Mouse (Mus musculus) heart, embryonic 15.5 days (tissue): Measurements from ENCODE around the gene Naaladl2. TPM values are rescaled to one million over a fixed set of nuclear protein-coding genes. Genes with fewer than 3 reads are reported as not detected.
A peak's percentile ranks its signal among the peaks of the same experiment; 100 is the strongest.

Experiments
- ATAC-seq: fragments of 200-750 bp; cut with Nextera tagmentation; replicated peaks from 2 replicates; pipeline ENCODE4 v1.8.0; 2017; ENCODE audit warnings: low read depth, moderate TSS enrichment; ENCODE audit not compliant: insufficient number of reproducible peaks, insufficient read depth, low FRiP score
- H3K27ac ChIP-seq: fragments of 300-500 bp; sonication (generic); 2 replicates; pipeline ENCODE4 v1.5.1; 2015; ENCODE audit warnings: mild to moderate bottlenecking, inconsistent platforms
- H3K27me3 ChIP-seq: fragments of 300-500 bp; sonication (generic); 2 replicates; pipeline ENCODE4 v1.6.1; 2015; ENCODE audit warnings: inconsistent platforms
- H3K36me3 ChIP-seq: fragments of 300-500 bp; sonication (generic); 2 replicates; pipeline ENCODE4 v1.6.1; 2015; ENCODE audit warnings: mild to moderate bottlenecking, inconsistent platforms
- H3K4me1 ChIP-seq: fragments of 300-500 bp; sonication (generic); replicated peaks from 2 replicates; pipeline ENCODE4 v1.6.1; 2015; ENCODE audit warnings: inconsistent platforms
- H3K4me2 ChIP-seq: fragments of 300-500 bp; sonication (generic); 2 replicates; pipeline ENCODE4 v1.6.1; 2015; ENCODE audit warnings: inconsistent platforms, mild to moderate bottlenecking, moderate library complexity
- H3K4me3 ChIP-seq: fragments of 300-500 bp; sonication (generic); 2 replicates; pipeline ENCODE4 v1.5.1; 2015; ENCODE audit warnings: mild to moderate bottlenecking, inconsistent platforms
- H3K9ac ChIP-seq: fragments of 300-500 bp; sonication (generic); 2 replicates; pipeline ENCODE4 v1.6.1; 2015; ENCODE audit warnings: mild to moderate bottlenecking, inconsistent platforms
- H3K9me3 ChIP-seq: fragments of 300-500 bp; sonication (generic); replicated peaks from 2 replicates; pipeline ENCODE4 v1.6.1; 2016; ENCODE audit warnings: inconsistent platforms
- WGBS: fragments of 180-500 bp; shearing (Covaris S2); methylation state at CpG from one replicate; pipeline ENCODE4 v1.1.7; 2015; ENCODE audit warnings: mixed read lengths; 5-methylcytosine and 5-hydroxymethylcytosine counted together
- polyA plus RNA-seq: library from polyadenylated mRNA; unstranded; fragments of >200 nt; fragmentation: Nextera tagmentation; extraction: Ambion mirVana; gene quantifications from 2 replicates; pipeline ENCODE4 v1.2.1, GENCODE M21; 2015

Gene Naaladl2
- polyA plus RNA-seq: 1.6 and 1.8 TPM in 2 replicates

- Histone ChIP-seq H3K27me3 (no peaks in the 10 kb centered on the region), H3K36me3 (no peaks in the 10 kb centered on the region), H3K9me3 (no peaks in the 10 kb centered on the region), H3K4me2 (peak within 1 kb of the TSS; percentile 86), H3K27ac (peak within 1 kb of the TSS; percentile 49), H3K9ac (peak within 1 kb of the TSS; percentile 68), H3K4me3 (peak within 1 kb of the TSS; percentile 82), H3K4me1 (no peaks in the 10 kb centered on the region)
- ATAC-seq: peak; percentile 88
- WGBS: under 1% methylated on average over 78 of the region's 93 CpGs
Observed at GRCm38 (mm10) chr3:25143555-25144311, at the start of gene Naaladl2. Naaladl2 (minus strand) TSS chr3:25144261.

DNA sequence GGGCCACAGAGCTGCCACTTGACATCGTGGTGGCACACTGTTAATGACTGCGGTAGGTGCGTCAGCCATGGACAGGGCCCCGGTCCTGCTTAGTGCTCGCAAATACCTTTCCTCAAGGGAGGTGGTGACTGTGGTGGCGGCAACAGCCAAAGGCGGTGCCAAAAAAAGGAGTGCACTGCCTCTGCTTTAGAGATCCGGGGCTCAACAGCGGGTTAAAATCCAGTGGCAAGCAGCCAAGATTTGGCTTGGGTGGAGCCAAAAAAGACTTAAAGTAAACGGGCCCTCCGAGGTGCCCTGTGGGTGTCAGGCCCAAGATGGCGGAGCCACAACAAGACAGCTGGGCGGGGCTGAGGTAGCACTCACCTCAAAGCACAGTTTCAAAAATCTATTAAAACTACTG is 7.7 kb upstream of the Naaladl2 start:
- Histone ChIP-seq H3K4me1 (no peaks in the 10 kb centered on the region), H3K9me3 (peaks cover 6% of the 10 kb centered on the region), H3K9ac (no peak overlapping the region), H3K27ac (no peak overlapping the region), H3K4me3 (no peak overlapping the region), H3K36me3 (no peaks in the 10 kb centered on the region), H3K27me3 (no peaks in the 10 kb centered on the region), H3K4me2 (no peak overlapping the region)
- 89% methylated on average over 13 of the region's 13 CpGs for WGBS
- no peak for ATAC-seq

DNA sequence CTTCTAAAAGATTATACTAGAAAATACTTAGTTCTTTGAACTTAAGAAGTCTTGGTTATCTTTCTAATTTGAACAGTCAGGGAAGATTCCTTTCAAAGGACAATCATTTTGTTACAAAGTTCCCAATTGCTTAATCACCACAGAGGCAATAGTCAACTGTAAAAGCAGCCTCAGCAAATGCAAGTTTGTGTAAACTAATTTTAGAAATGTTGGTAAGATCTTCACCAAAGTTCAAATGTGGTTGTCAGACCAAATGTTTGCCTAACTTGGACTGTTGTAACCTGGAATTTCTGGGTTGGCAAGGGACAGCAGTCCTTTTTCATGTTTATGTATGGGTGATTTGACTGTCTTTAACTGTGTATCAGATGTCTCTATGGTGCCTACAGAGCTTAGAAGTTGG is 3.2 kb upstream of the Naaladl2 start:
- H3K36me3 ChIP-seq: no peaks in the 10 kb centered on the region
- H3K9me3 ChIP-seq: no peaks in the 10 kb centered on the region; the same call in 1 of the 2 replicates
- H3K4me3 ChIP-seq: no peak overlapping the region
- ATAC-seq: no peak
- H3K27ac ChIP-seq: no peak overlapping the region
- no peak overlapping the region for H3K4me2 ChIP-seq
- no peaks in the 10 kb centered on the region for H3K27me3 ChIP-seq
- H3K4me1 ChIP-seq: no peaks in the 10 kb centered on the region
- no peak overlapping the region for H3K9ac ChIP-seq

DNA sequence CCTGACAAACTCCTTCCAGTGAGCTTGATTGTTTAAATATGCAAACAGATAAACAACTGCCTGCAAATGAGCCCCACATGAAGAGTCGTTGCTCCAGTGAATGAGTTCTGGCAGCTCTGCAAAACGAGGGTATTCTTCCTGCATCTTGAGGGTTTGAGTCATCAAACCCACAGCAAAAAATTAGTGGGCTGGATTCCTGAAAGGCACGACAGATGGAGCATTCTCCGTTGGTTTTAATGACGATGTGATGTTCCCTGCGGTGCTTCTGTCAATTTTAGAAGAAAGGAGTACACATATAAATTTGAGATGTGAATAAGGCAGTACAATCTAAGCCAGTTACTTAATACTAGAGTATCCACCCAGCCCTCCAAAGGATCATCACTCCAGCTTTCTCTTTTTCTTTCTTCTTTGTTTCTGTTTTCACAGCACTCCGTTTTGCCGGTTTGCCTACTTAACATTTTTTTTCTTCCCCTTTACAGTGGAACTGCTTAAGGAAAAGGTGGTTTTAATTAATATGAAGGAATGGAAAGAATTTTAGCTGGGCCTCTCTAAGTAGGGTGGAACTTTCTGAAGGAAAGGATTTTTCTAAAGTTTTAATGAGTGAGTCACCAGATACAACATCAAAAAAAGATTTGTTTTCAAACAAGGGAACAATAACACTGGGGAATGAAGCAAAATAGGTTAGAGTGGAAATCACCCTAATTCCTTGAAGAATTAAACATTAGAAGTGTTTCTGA is 1.1 kb upstream of the Naaladl2 start:
- H3K36me3 ChIP-seq: no peaks in the 10 kb centered on the region
- no peaks in the 10 kb centered on the region for H3K9me3 ChIP-seq
- ATAC-seq: no peak
- no peak overlapping the region for H3K9ac ChIP-seq
- H3K4me3 ChIP-seq: no peak overlapping the region
- WGBS: 30% methylated on average over 8 of the region's 8 CpGs
- no peaks in the 10 kb centered on the region for H3K4me1 ChIP-seq
- no peak overlapping the region for H3K27ac ChIP-seq
- H3K4me2 ChIP-seq: no peak overlapping the region
- H3K27me3 ChIP-seq: no peaks in the 10 kb centered on the region

- H3K27me3 ChIP-seq: no peaks in the 10 kb centered on the region
- no peak overlapping the region; the same call in 1 of the 2 replicates for H3K9ac ChIP-seq
- H3K9me3 ChIP-seq: no peaks in the 10 kb centered on the region
- 33% methylated on average over 6 of the region's 6 CpGs for WGBS
- ATAC-seq: no peak
- 0 out of 2 replicates have a peak overlapping the region, but pooled peaks have one; percentile 49 for H3K27ac ChIP-seq
- H3K4me3 ChIP-seq: peak overlapping the region; percentile 82
- no peaks in the 10 kb centered on the region for H3K4me1 ChIP-seq
- H3K36me3 ChIP-seq: no peaks in the 10 kb centered on the region
- H3K4me2 ChIP-seq: peak overlapping the region; percentile 86
Observed at GRCm38 (mm10) chr3:25143111-25143510, 950 bp downstream of the Naaladl2 start.

GRCm38 (mm10) chr3:25131848-25132247 is 12.2 kb downstream of the Naaladl2 start:
- Histone ChIP-seq H3K4me1 (no peaks in the 10 kb centered on the region), H3K9ac (no peak overlapping the region), H3K9me3 (no peaks in the 10 kb centered on the region), H3K36me3 (no peaks in the 10 kb centered on the region), H3K4me2 (no peak overlapping the region), H3K27me3 (no peaks in the 10 kb centered on the region), H3K4me3 (no peak overlapping the region), H3K27ac (no peak overlapping the region)
- ATAC-seq: no peak
- 55% methylated on average over 3 of the region's 3 CpGs for whole genome bisulfite sequencing

DNA sequence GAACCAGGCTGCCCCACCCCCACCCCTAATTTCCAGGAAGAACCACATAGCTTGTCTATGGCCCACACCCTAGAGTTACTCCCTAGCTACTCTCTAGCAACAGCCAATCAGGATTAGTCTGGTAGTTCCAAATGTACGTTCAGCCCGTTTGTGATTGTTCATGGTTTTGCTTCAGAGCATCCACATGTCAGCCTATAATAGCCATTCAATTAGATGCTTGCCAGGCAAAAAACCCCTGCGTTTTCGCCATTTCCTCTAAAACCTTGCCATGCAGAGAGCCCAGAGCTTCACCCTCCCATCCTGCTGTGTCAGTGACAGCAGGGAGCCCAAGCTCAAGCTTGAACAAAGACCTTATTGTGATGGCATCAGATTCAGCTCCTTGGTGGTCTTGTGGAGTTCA is 16.2 kb downstream of the Naaladl2 start:
- no peaks in the 10 kb centered on the region for H3K27me3 ChIP-seq
- H3K4me2 ChIP-seq: no peak overlapping the region
- H3K9ac ChIP-seq: no peak overlapping the region
- H3K4me1 ChIP-seq: peaks cover 4% of the 10 kb centered on the region
- H3K27ac ChIP-seq: no peak overlapping the region
- H3K4me3 ChIP-seq: no peak overlapping the region
- 60% methylated on average over 4 of the region's 4 CpGs for whole genome bisulfite sequencing
- no peaks in the 10 kb centered on the region for H3K36me3 ChIP-seq
- H3K9me3 ChIP-seq: no peaks in the 10 kb centered on the region
- ATAC-seq: no peak

GRCm38 (mm10) chr3:25124919-25125846 is 18.9 kb downstream of the Naaladl2 start:
- Histone ChIP-seq H3K27ac (no peak overlapping the region), H3K9ac (no peak overlapping the region), H3K4me1 (peaks cover 8% of the 10 kb centered on the region), H3K27me3 (no peaks in the 10 kb centered on the region), H3K4me2 (no peak overlapping the region), H3K4me3 (no peak overlapping the region), H3K9me3 (no peaks in the 10 kb centered on the region), H3K36me3 (no peaks in the 10 kb centered on the region)
- 30% methylated on average over 5 of the region's 5 CpGs for WGBS
- no peak for ATAC-seq

- H3K9me3 ChIP-seq: no peaks in the 10 kb centered on the region
- H3K27me3 ChIP-seq: no peaks in the 10 kb centered on the region
- H3K4me3 ChIP-seq: no peak overlapping the region
- WGBS: 76% methylated on average over 4 of the region's 4 CpGs
- no peak overlapping the region for H3K4me2 ChIP-seq
- no peak for ATAC-seq
- H3K4me1 ChIP-seq: 0 out of 2 replicates have a peak, but pooled peaks cover 3% of the 10 kb centered on the region
- no peaks in the 10 kb centered on the region for H3K36me3 ChIP-seq
- no peak overlapping the region for H3K9ac ChIP-seq
- H3K27ac ChIP-seq: no peak overlapping the region
Observed at GRCm38 (mm10) chr3:25113107-25113506, 31.0 kb downstream of the Naaladl2 start.

- H3K9ac ChIP-seq: no peak overlapping the region
- ATAC-seq: peak; percentile 91
- H3K4me1 ChIP-seq: 0 out of 2 replicates have a peak, but pooled peaks cover 3% of the 10 kb centered on the region
- H3K4me3 ChIP-seq: no peak overlapping the region
- 17% methylated on average over 3 of the region's 3 CpGs for WGBS
- no peak overlapping the region for H3K4me2 ChIP-seq
- H3K27ac ChIP-seq: no peak overlapping the region
- H3K36me3 ChIP-seq: no peaks in the 10 kb centered on the region
- H3K9me3 ChIP-seq: no peaks in the 10 kb centered on the region
- H3K27me3 ChIP-seq: no peaks in the 10 kb centered on the region
Observed at GRCm38 (mm10) chr3:25108997-25109396, 35.1 kb downstream of the Naaladl2 start.

GRCm38 (mm10) chr3:25092986-25093385 is 51.1 kb downstream of the Naaladl2 start:
- Histone ChIP-seq H3K36me3 (no peaks in the 10 kb centered on the region), H3K9ac (no peak overlapping the region), H3K4me2 (no peak overlapping the region), H3K27ac (no peak overlapping the region), H3K4me3 (no peak overlapping the region), H3K27me3 (no peaks in the 10 kb centered on the region), H3K4me1 (no peaks in the 10 kb centered on the region), H3K9me3 (no peaks in the 10 kb centered on the region)
- WGBS: 66% methylated on average over 2 of the region's 2 CpGs
- no peak for ATAC-seq
